20 mouse cellular contexts compared by ENCODE assay signal in the genomic region with DNA sequence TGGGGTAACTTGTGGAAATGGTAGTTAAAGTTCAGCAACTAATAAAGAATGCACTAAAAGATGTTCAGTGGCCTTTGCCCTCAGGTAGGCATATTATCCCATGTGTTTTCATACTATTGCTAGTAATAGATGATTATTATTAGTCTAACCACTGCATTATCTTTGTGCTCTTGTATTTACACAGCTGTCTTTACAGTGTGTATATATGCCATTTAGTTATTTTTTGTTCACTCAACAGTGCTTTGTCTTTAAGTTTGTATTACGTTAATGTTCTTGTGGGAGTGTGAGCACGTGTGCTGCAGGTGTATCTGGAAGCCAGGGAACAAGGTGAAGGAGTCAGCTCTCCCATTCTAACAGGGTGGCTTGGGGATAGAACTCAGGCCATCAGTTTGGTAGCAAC.
"Had no signal": no experiment of that assay in that cellular context is flagged by ENCODE, and none has a peak within 500 bp of the region (broad histone marks: within the 10 kb centered on the region; RNA-seq: fewer than 3 reads in every experiment).

No protein-coding gene starts in this region.

- H3K9ac ChIP-seq: liver, embryonic 13.5 days; liver, embryonic 15.5 days; liver, postnatal 0 days; lung, embryonic 15.5 days; midbrain, embryonic 13.5 days; neural tube, embryonic 13.5 days; neural tube, embryonic 15.5 days had no signal

- DNase-seq: liver, embryonic 13.5 days; liver, postnatal 0 days; lung, adult 2 months; lung, postnatal 14 days; lung, postnatal 36 days; retina, postnatal 1 day; right cerebral cortex, adult 18-20 months; thymus, adult 18-20 months; thymus, postnatal 25 days; thymus, postnatal 4 days had no signal

- ATAC-seq: liver, postnatal 0 days; lung, postnatal 0 days; midbrain, embryonic 13.5 days; midbrain, embryonic 16.5 days had no signal

- H3K27ac ChIP-seq: liver, embryonic 15.5 days; lung, embryonic 15.5 days; macrophage; midbrain, embryonic 10.5 days; midbrain, embryonic 13.5 days; neural tube, embryonic 13.5 days; neural tube, embryonic 15.5 days had no signal

- H3K4me2 ChIP-seq: lung, embryonic 15.5 days; midbrain, embryonic 13.5 days; neural tube, embryonic 13.5 days; neural tube, embryonic 15.5 days had no signal

- H3K27me3 ChIP-seq: liver, embryonic 13.5 days; liver, embryonic 15.5 days; lung, embryonic 15.5 days; midbrain, embryonic 13.5 days; neural tube, embryonic 13.5 days; neural tube, embryonic 15.5 days had no signal

- H3K4me3 ChIP-seq: liver, embryonic 13.5 days; liver, embryonic 15.5 days; lung, embryonic 15.5 days; midbrain, embryonic 10.5 days; midbrain, embryonic 13.5 days; myocyte; neural tube, embryonic 13.5 days; neural tube, embryonic 15.5 days had no signal

- H3K9me3 ChIP-seq: liver, embryonic 13.5 days; liver, embryonic 15.5 days; lung, embryonic 15.5 days; midbrain, embryonic 10.5 days; midbrain, embryonic 13.5 days; neural tube, embryonic 13.5 days; neural tube, embryonic 15.5 days had no signal
